Mouse (Mus musculus) neural tube, embryonic 11.5 days (tissue): Measurements from ENCODE around the gene Asf1a. TPM values are rescaled to one million over a fixed set of nuclear protein-coding genes. Genes with fewer than 3 reads are reported as not detected.

Experiments
- polyA plus RNA-seq: library from polyadenylated mRNA; unstranded; fragments of >200 nt; fragmentation: Nextera tagmentation; extraction: Ambion mirVana; gene quantifications from 2 replicates; pipeline ENCODE4 v1.2.1, GENCODE M21; 2014

The Asf1a gene
- polyA plus RNA-seq, 1 experiment from 2014 or later, result 168 TPM

Other genes with a start within 250 kb of the Asf1a start
- gene Cep85l, start 216.8 kb upstream of the Asf1a start, polyA plus RNA-seq, result 6.2 and 7.7 TPM in 2 replicates
- 16.0 and 17.3 TPM in 2 replicates for gene Mcm9, start 33.7 kb downstream of the Asf1a start, polyA plus RNA-seq
- 6.0 and 7.9 TPM in 2 replicates for gene Fam184a, start 154.4 kb downstream of the Asf1a start, polyA plus RNA-seq